Mouse (Mus musculus) bone marrow macrophage, adult 2 months (primary cell): Measurements from ENCODE around the gene Mrps6.

Experiments
- CTCF ChIP-seq: IDR thresholded peaks from 2 replicates; pipeline ENCODE4 v1.5.1; 2012; ENCODE audit warnings: low read depth, mild to moderate bottlenecking, low read length, moderate library complexity
- POLR2A ChIP-seq: IDR thresholded peaks from 2 replicates; pipeline ENCODE4 v1.6.1; 2012; ENCODE audit warnings: mild to moderate bottlenecking, low read depth, low read length, borderline replicate concordance

GRCm38 (mm10) chr16:92083771-92084453, 25.8 kb downstream of the Mrps6 start:
- no peak for TF ChIP-seq CTCF
- TF ChIP-seq POLR2A = no peak
